Mouse (Mus musculus): Measurements from ENCODE around the gene Olfr1045.
"Not testable (repeated sequence)": the region's sequence is repeated elsewhere in the genome, so short reads cannot be mapped to it uniquely, and the experiment has no call there.

Olfr1045 gene

DNA sequence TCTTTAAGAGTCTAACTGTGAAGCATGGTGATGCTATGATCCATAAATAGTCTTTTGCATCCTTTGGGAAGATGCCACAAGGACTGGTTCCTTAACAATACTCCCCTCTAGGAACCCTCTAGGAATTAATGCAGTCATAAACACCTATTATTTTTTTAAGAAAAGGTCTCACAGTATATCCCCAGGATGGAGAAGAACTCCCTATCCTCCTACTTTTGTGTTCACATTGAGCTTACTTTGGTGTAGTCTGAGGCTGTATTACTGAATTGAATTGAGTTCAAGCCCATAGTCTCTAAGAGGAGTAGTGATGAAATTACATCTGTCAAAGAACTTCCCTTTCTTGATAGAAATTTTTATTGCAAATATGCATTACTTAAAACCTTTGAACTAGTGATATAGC, at the start of gene Olfr1045:
Gene Olfr1045, minus strand, starts transcription at position 101 of the 400 bp plus-strand sequence.
- DNase-seq (ENCODE audit: low spot score in 2 of 2): no peak

DNA sequence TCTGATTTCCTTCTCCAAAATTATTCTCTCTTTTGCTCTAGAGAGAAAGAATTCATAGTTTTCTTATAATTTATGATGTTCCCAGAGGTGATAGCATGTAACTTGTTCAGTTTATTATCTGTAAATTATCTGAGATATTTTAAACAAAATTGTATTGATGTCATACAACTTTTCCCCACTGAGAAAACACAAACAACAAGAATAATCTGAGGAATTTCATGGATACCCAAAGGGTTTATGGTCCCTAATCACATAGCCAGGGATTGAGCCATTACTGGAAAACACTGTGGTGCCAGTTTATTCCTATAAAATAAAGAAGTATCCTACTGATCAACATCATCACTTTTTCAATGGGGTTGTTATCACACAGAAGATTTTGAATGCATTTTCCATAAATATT, 37.4 kb upstream of the Olfr1045 start, which contains the start of gene Olfr1048:
Gene Olfr1048, minus strand, starts transcription at position 101 of the 400 bp plus-strand sequence.
- DNase-seq (ENCODE audit: low spot score in 2 of 2): no peak

DNA sequence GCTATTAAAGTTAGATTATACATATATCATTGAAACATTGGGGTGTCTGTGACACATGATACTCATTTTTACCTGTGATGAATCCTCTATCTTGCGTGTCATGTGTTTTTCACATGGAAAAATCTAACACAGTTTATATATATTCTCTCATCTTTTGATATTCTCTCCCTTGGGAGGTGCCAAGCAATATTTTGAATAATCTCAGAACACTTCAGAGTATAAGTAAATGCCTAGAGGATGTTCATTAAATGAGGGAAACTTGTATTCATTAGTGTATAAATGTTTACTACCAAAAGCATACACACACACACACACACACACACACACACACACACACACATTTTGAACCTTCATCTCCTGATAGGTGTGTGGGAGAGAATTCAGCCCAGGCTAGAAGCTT, 28.5 kb upstream of the Olfr1045 start, which contains the start of gene Olfr1047:
Gene Olfr1047, minus strand, starts transcription at position 101 of the 400 bp plus-strand sequence.
- DNase-seq (ENCODE audit: low spot score in 2 of 2): no peak

DNA sequence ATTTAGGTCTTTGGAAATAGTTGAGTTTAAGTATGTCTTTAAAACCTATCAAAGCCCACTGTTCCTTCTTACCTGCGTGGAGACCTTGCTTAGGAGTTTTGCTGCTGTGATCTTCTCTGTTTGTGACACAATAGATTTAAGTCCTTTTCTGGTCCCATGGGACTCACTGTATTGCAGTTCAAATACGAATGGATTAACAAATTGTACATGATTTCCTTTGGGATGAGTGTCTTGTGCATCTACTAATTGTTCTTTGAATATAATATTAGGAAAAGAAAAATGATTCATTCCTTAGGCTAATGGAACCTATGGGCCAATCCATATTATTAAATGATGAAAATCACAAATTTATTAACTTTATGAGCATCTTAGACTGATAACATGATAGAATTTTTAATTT, 16.4 kb upstream of the Olfr1045 start, which contains the start of gene Olfr1046:
Gene Olfr1046, minus strand, starts transcription at position 101 of the 400 bp plus-strand sequence.
- no peak for DNase-seq (ENCODE audit: low spot score in 2 of 2)

DNA sequence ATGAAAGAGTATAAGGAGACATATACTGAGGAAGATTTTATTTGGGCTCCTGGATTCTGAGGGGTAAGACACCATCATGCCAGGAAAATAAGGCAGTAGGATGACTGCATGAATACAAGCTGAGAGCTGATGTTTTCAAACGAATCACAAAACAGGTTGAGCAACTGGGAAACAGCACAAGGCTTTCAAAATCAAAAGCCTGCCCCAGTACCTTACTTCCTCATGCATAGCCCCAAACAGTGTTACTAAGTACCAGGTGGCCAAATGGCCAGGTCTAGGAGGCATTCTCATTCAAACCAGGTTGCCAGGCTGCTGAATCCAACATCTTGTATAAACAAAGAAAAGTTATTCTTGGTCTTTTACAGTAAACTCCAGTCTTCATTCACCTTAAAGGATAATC, 6.9 kb downstream of the Olfr1045 start:
- no peak for DNase-seq (ENCODE audit: low spot score in 2 of 2)

DNA sequence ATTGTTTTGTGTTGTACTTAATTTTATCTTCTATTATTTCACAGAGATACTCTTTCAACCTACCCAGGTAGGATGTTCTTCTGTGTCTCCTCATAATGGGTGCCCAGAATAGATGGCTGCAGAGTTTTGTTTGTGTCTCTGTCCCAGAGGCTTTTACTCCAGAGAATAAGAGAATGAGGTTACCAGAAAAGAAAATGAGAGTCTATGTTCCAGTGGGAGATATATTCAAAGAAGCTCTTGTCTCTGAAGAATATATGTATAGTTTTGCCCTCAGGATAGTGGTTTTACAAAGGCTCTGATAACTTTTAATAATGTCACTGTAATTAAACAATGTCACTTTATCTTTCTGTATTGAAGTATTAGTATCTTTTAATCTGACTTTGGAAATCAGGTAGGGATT, 17.2 kb downstream of the Olfr1045 start, which contains the start of gene Olfr52:
Gene Olfr52, minus strand, starts transcription at position 101 of the 400 bp plus-strand sequence.
- no peak for DNase-seq (ENCODE audit: low spot score in 2 of 2)

DNA sequence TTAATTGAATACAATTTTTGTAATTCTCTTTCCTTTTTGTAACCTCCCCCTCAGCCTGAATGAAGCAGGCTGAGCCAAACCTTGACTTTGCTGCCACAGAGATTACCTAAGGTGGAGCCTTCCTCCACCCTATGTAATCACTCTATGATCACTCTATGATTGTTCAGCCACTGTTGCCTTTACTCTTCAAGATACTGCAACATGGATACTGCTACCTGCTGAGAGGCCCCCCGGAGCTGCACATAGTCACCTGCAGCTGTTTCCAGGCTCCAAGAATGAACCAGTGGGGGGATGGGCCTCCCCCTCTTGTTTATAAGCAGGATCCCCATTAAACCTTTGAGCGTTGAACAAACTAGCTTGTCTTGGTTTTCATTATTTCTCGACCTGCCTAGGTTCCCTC, 22.9 kb downstream of the Olfr1045 start:
- no peak for DNase-seq (ENCODE audit: low spot score in 2 of 2)

DNA sequence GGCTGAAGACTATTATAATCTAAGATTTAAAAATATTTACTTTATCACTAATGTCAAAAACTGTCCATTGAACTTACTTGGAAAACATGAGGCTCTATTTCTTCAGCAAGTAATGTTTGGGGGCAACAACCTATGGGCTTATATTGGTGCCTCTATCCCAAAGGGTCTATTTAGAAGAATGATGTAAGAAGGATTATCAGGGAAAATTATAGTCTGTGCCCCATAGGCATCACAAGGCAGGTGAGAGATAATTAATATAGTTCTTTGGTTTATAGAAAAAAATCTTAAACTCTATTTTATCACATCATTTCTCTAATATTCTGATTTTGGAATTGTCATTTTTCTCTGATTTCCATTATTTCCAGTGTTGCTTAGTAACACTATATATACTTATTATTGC, 25.1 kb downstream of the Olfr1045 start, which contains the start of gene Olfr1044:
Gene Olfr1044, minus strand, starts transcription at position 101 of the 400 bp plus-strand sequence.
- no peak for DNase-seq (ENCODE audit: low spot score in 2 of 2)

DNA sequence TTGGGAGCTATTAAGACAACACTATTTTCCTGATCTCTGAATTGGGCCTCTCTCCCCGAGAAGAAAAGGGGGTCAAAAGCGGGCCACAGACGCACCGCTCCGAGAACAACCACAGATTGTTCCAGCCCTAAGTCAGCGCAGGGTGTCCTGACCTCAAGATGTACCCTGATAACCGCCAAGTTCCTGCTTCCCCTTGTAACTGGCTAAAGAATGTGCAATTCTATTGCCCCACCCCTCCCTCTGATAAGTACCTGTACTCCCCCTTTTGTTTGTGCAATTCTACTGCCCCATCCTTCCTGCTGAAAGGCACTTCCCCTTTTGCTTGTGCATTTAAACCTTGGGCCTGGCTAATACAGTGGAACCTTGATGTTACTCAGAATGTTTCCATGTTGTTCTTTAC, 27.4 kb downstream of the Olfr1045 start:
- DNase-seq (ENCODE audit: low spot score in 2 of 2): not testable (repeated sequence)

DNA sequence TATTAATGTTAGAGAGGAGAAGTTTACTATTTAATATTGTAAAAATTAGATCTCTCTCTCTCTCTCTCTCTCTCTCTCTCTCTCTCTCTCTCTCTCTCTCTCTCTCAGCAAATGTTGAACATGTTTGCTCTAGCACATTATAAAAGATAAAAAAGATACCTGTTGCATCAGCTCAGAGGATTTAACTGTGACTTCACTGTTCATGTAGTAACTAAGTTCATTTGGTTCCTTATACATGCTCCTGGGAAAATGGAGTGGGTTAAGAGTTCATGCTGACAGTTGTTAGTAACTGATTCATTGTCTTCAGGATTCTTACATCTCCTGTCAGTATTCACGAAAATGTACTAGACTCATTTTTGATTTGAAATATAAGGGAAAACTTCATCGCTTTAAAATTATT, 35.4 kb downstream of the Olfr1045 start, which contains the start of gene Olfr1043:
Gene Olfr1043, minus strand, starts transcription at position 101 of the 400 bp plus-strand sequence.
- DNase-seq (ENCODE audit: low spot score in 2 of 2): no peak

DNA sequence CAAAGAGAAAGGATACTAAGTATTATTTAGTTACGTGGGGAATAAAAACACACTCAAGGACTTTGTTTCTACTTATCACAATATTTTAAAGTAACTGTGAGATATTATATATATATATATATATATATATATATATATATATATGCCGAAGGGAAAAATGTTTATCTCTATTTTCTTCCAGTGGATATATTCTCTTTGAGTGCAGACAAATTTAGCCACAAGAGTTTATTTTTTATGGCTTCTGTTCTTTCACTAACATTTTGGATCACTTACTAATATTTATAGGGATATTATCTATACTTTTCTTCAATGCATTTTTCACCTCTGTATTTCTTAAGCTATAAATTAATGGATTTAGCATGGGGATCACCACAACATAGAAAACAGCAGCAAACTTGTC, 41.1 kb downstream of the Olfr1045 start, which contains the start of gene Olfr1042:
Gene Olfr1042, minus strand, starts transcription at position 101 of the 400 bp plus-strand sequence.
- no peak for DNase-seq (ENCODE audit: low spot score in 2 of 2)

DNA sequence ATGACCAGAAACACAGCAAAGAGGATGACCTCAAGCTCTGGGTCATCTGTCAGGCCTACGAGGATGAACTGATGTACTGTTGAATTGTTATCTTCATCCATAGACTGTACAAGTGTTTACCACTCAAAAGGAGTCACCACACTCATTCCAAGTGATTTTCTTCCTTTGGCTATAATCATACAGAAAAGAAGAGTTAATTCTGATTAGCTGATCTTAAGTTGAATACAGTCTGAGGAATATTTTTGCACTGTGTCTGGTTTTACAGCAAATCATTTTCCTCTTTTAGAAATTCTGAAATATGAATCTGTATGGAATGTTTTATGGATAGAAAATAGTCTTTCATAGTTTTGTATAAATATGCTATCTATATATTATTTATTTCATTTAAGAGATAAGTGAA, 56.2 kb downstream of the Olfr1045 start, which contains the start of gene Olfr1040:
Gene Olfr1040, minus strand, starts transcription at position 101 of the 400 bp plus-strand sequence.
- DNase-seq (ENCODE audit: low spot score in 2 of 2): no peak

Data from left cerebral cortex, adult 9 months (tissue).